Mouse (Mus musculus) megakaryocyte, embryonic 14.5 days (primary cell): ENCODE measurements around the gene Macrod1.

ENCODE experiments used
- FLI1 ChIP-seq: IDR thresholded peaks from 2 replicates; pipeline ENCODE4 v1.6.1; 2012; ENCODE audit warnings: low read length, inconsistent platforms, mixed read lengths
- GATA1 ChIP-seq: IDR thresholded peaks from 3 replicates; pipeline ENCODE4 v1.6.1; 2012; ENCODE audit warnings: mixed read lengths, low read length, inconsistent platforms, borderline replicate concordance

DNA sequence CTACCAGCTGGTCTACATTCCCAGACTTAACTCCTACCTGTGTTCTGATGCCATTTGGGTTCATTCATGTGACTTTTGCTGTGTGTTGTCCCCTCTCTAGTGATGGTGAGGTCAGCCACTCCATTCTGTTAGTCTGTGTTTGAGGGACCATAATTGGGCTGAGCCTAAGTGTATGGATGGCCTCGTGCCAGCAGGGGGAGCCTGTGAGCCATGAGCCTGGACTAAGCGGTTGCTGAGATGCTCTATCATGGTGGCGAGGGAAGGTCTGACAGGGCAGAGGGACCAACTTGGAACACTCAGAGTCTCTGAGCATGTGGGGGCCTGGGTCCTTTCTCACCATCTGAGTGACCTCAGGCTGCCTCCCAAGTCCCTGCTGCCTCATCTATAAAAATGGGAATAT lies 8.0 kb downstream of the Macrod1 start:
- TF ChIP-seq FLI1 (no peak), GATA1 (no peak)
